Mouse (Mus musculus) midbrain, embryonic 13.5 days (tissue): ENCODE data around the gene Gmfg. TPM values are rescaled to one million over a fixed set of nuclear protein-coding genes. Genes with fewer than 3 reads are reported as not detected.

Experiments used
- ATAC-seq: fragments of 200-750 bp; cut with Nextera tagmentation; 2 replicates; pipeline ENCODE4 v1.8.0; 2017; ENCODE audit warnings: mild to moderate bottlenecking, moderate TSS enrichment, moderate library complexity
- H3K27ac ChIP-seq: fragments of 300-500 bp; sonication (generic); 2 replicates; pipeline ENCODE4 v1.5.1; 2015; ENCODE audit warnings: inconsistent platforms, mild to moderate bottlenecking, moderate library complexity
- H3K27me3 ChIP-seq: fragments of 300-500 bp; sonication (generic); 2 replicates; pipeline ENCODE4 v1.6.1; 2015; ENCODE audit warnings: mild to moderate bottlenecking, inconsistent platforms
- H3K36me3 ChIP-seq: fragments of 300-500 bp; sonication (generic); 2 replicates; pipeline ENCODE4 v1.6.1; 2015; ENCODE audit warnings: mild to moderate bottlenecking, inconsistent platforms
- H3K4me1 ChIP-seq: fragments of 300-500 bp; sonication (generic); replicated peaks from 2 replicates; pipeline ENCODE4 v1.6.1; 2015; ENCODE audit warnings: inconsistent platforms
- H3K4me2 ChIP-seq: fragments of 300-500 bp; sonication (generic); replicated peaks from 2 replicates; pipeline ENCODE4 v1.6.1; 2015; ENCODE audit warnings: moderate library complexity, mild to moderate bottlenecking, inconsistent platforms
- H3K4me3 ChIP-seq: fragments of 300-500 bp; sonication (generic); replicated peaks from 2 replicates; pipeline ENCODE4 v1.5.1; 2015; ENCODE audit warnings: mild to moderate bottlenecking, inconsistent platforms
- H3K9ac ChIP-seq: fragments of 300-500 bp; sonication (generic); replicated peaks from 2 replicates; pipeline ENCODE4 v1.6.1; 2015; ENCODE audit warnings: mild to moderate bottlenecking, inconsistent platforms
- H3K9me3 ChIP-seq: fragments of 300-500 bp; sonication (generic); 2 replicates; pipeline ENCODE4 v1.6.1; 2016; ENCODE audit warnings: mild to moderate bottlenecking, inconsistent platforms
- WGBS: fragments of 180-500 bp; shearing (Covaris S2); methylation state at CpG from one replicate; pipeline ENCODE4 v1.1.7; 2015; 5-methylcytosine and 5-hydroxymethylcytosine counted together
- polyA plus RNA-seq: library from polyadenylated mRNA; unstranded; fragments of >200 nt; fragmentation: Nextera tagmentation; extraction: Ambion mirVana; gene quantifications from 2 replicates; pipeline ENCODE4 v1.2.1, GENCODE M21; 2015

Gene Gmfg
- polyA plus RNA-seq, 1 experiment from 2014 or later, result 4.7 TPM

DNA sequence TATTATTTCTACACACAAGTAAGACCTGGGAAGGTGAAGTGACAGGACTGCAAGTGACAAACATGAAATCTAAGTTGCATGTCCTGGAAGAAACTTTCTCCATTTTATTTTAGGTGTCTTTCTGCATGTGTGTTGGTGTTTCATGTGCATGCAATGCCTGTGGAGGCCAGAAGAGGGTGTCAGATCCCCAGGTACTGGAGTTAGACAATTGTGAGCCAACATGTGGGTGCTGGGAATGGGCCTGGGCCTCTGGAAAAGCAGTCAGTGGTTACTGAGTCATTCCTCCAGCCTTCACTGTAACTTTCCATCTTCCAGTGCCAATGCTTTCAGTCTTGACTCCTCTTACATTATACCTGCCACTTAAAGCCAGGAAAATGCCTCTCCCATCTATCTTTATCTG, 19.9 kb upstream of the Gmfg start:
- Histone ChIP-seq H3K27me3 (no peaks in the 10 kb centered on the region), H3K9ac (no peak overlapping the region), H3K9me3 (no peaks in the 10 kb centered on the region), H3K4me1 (no peaks in the 10 kb centered on the region), H3K4me3 (no peak overlapping the region), H3K36me3 (peaks cover 87% of the 10 kb centered on the region), H3K4me2 (no peak overlapping the region), H3K27ac (no peak overlapping the region)
- ATAC-seq, result no peak

DNA sequence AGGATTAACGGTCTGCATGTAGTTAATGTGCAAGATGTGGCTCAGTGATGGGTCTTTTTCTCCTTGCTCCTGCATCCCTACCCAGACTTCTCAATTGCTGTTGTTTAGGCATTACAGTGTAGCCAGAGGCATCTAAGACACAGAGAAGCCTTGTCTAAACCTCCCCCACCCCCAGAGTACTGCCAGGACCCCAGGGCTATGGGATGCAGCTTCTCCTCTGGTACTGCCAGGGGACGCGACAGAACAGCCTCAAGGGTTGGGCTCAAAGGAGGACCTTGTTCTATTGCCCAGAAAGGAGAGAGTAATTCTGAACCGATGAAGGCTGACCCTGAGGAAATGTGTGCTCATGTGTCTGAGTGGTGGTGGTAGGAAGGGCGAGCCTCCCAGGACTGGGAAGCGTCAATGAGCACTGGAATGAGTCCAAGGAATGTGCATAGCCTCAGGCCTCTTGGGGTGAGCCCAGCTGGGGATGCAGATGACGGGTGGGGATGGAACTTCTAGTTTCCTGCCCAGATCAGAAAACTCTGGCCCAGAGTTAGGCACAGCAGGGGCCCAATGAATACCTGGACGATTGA, 19.1 kb upstream of the Gmfg start:
- Histone ChIP-seq H3K9ac (no peak overlapping the region), H3K27me3 (no peaks in the 10 kb centered on the region), H3K36me3 (peaks cover 87% of the 10 kb centered on the region), H3K4me1 (no peaks in the 10 kb centered on the region), H3K4me3 (no peak overlapping the region), H3K9me3 (no peaks in the 10 kb centered on the region), H3K4me2 (no peak overlapping the region), H3K27ac (no peak overlapping the region)
- no peak for ATAC-seq
- 91% methylated on average over 8 of the region's 8 CpGs for WGBS

DNA sequence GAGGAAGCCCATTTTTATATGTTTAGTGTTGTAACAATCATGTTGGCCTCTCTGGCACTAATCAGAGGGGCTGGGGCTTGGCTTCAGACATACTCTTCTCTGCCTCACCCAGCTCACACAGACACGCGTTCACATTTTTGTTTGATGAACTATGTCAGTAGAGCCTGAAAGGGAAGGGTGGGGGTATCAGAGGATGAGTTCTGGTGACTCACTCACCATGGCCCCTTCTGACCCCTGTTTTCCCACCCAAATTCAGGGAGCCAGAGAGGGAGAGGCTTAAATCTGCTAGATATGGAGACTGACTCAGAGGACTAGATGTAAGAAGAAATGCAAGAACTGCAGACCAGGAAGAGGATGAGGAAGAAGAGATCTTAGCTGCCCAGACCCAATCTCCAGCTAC, 17.8 kb upstream of the Gmfg start:
- no peak overlapping the region for H3K4me3 ChIP-seq
- no peak overlapping the region for H3K9ac ChIP-seq
- 100% methylated on average over 2 of the region's 2 CpGs for WGBS
- H3K36me3 ChIP-seq, result peaks cover 82% of the 10 kb centered on the region
- no peak overlapping the region for H3K4me2 ChIP-seq
- no peaks in the 10 kb centered on the region for H3K27me3 ChIP-seq
- H3K4me1 ChIP-seq, result no peaks in the 10 kb centered on the region
- H3K9me3 ChIP-seq, result no peaks in the 10 kb centered on the region
- no peak for ATAC-seq
- no peak overlapping the region for H3K27ac ChIP-seq

DNA sequence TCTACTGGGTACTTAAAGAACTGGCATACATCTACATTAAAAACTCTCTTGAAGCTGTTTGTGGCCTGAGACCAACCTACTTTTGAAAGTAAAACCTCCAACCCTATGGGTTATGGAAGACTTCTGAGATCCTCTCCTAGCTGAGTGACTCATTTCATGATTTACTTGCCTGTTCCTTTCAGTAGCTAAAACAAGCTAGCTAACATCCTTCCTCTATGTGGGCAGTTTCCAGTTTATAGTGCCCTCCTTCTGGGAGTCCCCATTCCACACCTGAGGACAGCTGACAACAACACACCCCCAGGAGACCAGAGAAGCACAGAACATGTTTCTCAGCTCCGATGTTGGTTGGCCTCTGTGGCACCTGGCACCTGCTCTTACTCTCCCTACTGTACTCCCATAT, 14.2 kb upstream of the Gmfg start:
- H3K9me3 ChIP-seq, result no peaks in the 10 kb centered on the region
- no peak overlapping the region for H3K4me3 ChIP-seq
- no peak for ATAC-seq
- H3K9ac ChIP-seq, result no peak overlapping the region
- no peaks in the 10 kb centered on the region for H3K27me3 ChIP-seq
- H3K4me1 ChIP-seq, result no peaks in the 10 kb centered on the region
- no peak overlapping the region for H3K4me2 ChIP-seq
- H3K36me3 ChIP-seq, result peaks cover 59% of the 10 kb centered on the region
- no peak overlapping the region for H3K27ac ChIP-seq
- WGBS, result 100% methylated on average over 1 of the region's 1 CpGs

DNA sequence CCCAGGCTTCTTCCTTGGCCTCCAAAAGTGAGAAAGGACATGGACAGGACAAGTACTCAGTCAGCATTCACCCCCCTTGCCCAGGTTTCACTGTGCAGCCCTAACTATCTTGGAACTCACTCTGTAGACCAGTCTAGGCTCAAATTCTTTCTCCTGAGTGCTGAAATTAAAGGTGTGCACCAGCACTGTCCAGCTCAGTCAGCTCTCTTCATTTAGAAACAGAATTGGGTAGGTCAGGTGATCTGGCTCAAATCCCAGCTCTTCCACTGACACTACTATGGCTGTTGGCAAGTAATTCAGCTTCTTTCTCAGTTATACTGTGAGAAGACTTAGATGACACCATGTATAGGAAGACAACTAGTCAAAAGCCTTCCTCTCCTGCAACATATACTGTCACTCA, 9.5 kb upstream of the Gmfg start:
- peaks cover 20% of the 10 kb centered on the region for H3K4me1 ChIP-seq
- H3K9ac ChIP-seq, result no peak overlapping the region
- H3K27me3 ChIP-seq, result no peaks in the 10 kb centered on the region
- no peaks in the 10 kb centered on the region for H3K9me3 ChIP-seq
- no peak overlapping the region for H3K4me3 ChIP-seq
- ATAC-seq, result no peak
- H3K4me2 ChIP-seq, result no peak overlapping the region
- H3K36me3 ChIP-seq, result peaks cover 24% of the 10 kb centered on the region
- no peak overlapping the region for H3K27ac ChIP-seq

DNA sequence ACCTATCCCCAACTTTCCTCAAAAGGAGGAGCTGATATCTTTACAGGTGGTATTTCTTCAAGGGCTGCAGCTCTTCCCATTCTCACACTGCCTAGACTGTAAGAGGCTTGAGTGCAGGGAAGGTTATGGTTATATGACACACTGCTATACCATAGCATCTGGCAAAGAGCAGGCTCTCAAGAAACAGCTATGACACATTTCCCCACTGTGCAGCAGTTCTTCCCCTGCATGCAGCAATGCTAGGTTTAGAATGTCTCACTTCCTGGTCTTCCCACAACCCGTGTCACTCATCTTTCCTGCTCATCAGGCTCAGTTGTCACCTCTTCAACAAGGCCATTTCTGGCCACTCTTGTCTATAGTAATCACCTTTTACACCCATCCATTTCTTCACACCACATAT, 6.7 kb upstream of the Gmfg start:
- Histone ChIP-seq H3K27ac (no peak overlapping the region), H3K27me3 (no peaks in the 10 kb centered on the region), H3K9ac (no peak overlapping the region), H3K4me2 (no peak overlapping the region), H3K4me1 (peaks cover 48% of the 10 kb centered on the region), H3K4me3 (no peak overlapping the region), H3K36me3 (0 out of 2 replicates have a peak, but pooled peaks cover 19% of the 10 kb centered on the region), H3K9me3 (no peaks in the 10 kb centered on the region)
- ATAC-seq, result no peak
- 87% methylated on average over 1 of the region's 1 CpGs for WGBS

DNA sequence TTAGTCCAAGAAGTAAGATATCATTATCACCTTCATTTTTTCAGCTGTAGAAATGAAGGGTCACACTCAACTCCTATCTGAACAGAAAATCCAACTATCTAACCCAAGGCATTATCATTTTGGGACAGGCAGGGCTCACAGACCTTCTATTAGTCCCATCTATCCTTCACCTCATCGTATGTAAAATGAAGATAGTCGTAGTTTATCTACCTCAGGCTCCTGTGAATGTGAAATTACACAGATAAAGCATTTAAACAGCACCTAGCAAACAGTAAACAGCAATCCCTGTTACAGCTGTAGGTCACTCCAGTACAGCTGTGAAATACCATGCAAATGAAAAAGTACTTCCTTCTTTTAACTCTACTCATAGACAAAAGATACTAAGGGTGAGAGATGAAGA, 5.0 kb upstream of the Gmfg start:
- Histone ChIP-seq H3K27ac (no peak overlapping the region), H3K27me3 (no peaks in the 10 kb centered on the region), H3K4me2 (no peak overlapping the region), H3K9me3 (no peaks in the 10 kb centered on the region), H3K36me3 (0 out of 2 replicates have a peak, but pooled peaks cover 19% of the 10 kb centered on the region), H3K4me1 (peaks cover 52% of the 10 kb centered on the region), H3K9ac (no peak overlapping the region), H3K4me3 (no peak overlapping the region)
- WGBS, result 97% methylated on average over 2 of the region's 2 CpGs
- ATAC-seq, result no peak

DNA sequence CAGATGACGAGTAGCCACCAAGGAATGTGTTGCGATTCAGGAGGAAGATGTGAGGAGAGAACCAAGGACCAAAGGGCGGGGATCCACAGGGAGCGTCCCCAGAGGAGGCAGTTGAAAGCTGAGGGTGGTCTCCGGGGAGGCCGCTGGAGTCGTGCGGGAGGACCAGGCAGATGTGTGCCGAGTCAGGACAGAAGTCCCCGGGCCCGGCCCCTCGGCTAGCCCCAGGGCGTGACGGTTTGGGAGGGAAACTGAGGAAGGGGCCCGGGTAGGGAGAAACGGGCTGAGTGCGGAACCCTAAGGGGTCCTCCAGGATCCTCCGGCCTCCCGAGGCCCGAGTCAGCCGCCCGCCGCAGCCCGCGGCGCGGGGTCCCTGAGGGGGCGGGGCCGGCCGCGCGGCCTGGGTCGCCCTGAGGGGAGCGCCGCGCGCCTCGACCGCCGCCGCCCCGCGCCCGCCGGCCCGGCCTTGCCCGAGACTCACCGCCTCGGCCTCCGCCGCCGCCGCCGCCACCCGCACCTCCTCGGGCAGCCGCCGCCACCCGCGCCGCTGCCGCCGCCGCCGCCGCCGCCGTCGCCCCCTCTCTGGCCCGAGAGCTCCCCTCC, 1.5 kb upstream of the Gmfg start:
- Histone ChIP-seq H3K27ac (peak overlapping the region; percentile 74), H3K4me2 (peak overlapping the region; percentile 87), H3K36me3 (0 out of 2 replicates have a peak, but pooled peaks cover 16% of the 10 kb centered on the region), H3K9ac (peak overlapping the region; percentile 97), H3K9me3 (no peaks in the 10 kb centered on the region), H3K27me3 (no peaks in the 10 kb centered on the region), H3K4me1 (peaks cover 54% of the 10 kb centered on the region), H3K4me3 (peak overlapping the region; percentile 95)
- peak; percentile 65 for ATAC-seq
- WGBS, result under 1% methylated on average over 34 of the region's 70 CpGs

DNA sequence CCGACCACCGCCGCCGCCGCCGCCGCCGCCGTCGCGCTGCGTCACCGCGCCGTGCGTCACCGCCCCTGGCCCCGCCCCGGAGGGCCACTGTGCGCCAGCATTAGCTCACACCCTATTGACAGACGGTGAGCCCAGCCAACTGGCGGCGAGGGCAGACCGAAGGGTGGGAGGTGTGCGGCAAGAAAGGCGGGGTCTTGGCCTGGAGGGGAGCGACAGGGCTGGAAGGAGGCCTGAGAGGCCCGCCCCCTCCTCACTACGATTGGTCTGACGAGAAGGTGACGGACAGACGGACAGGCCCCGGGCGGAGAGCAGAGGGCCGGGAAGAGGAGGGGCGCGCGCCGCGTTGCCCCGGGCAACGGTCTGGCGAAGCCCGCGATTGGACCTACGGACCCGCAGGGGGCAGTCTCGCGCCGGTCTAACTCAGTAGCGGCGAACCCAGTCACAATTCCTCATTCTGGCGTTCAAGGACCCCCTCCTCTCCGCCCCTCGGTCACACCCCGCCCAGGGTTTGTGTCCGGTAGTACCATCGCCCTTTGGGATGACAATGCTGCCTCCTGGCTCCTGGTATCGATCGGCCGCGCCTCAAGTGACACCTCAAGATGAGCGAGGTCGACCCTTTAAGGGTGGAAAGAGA, 859 bp upstream of the Gmfg start:
- ATAC-seq, result peak; percentile 99

DNA sequence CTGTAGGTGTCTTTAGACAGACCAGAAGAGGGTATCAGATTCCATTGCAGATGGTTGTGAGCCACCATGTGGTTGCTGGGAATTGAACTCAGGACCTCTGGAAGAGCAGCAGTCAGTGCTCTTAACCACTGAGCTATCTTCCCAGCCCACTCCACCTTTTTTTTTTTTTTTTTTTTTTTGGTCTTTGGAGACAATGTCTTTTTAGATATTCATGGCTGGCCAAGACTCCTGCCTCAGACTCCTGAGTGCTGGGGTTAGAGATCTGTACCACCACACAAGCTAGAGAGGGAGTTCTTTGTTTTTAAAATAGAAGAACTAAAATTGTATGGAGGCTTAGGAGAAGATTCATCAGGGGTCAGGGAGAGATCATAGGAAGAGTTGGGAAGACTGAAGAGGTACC, 717 bp downstream of the Gmfg start:
- H3K27me3 ChIP-seq, result no peaks in the 10 kb centered on the region
- no peak for ATAC-seq
- no peak overlapping the region for H3K9ac ChIP-seq
- no peak overlapping the region for H3K4me2 ChIP-seq
- no peaks in the 10 kb centered on the region for H3K9me3 ChIP-seq
- H3K27ac ChIP-seq, result no peak overlapping the region
- peaks cover 35% of the 10 kb centered on the region for H3K4me1 ChIP-seq
- no peak overlapping the region for H3K4me3 ChIP-seq
- 0 out of 2 replicates have a peak, but pooled peaks cover 4% of the 10 kb centered on the region for H3K36me3 ChIP-seq

More for the DNA sequence above, 859 bp upstream of the Gmfg start:
- Histone ChIP-seq H3K9me3 (no peaks in the 10 kb centered on the region), H3K36me3 (0 out of 2 replicates have a peak, but pooled peaks cover 12% of the 10 kb centered on the region), H3K27ac (peak overlapping the region; percentile 74), H3K4me1 (peaks cover 51% of the 10 kb centered on the region), H3K4me2 (peak overlapping the region; percentile 62), H3K27me3 (no peaks in the 10 kb centered on the region), H3K9ac (peak overlapping the region; percentile 97), H3K4me3 (peak overlapping the region; percentile 95)
- under 1% methylated on average over 49 of the region's 64 CpGs for WGBS

DNA sequence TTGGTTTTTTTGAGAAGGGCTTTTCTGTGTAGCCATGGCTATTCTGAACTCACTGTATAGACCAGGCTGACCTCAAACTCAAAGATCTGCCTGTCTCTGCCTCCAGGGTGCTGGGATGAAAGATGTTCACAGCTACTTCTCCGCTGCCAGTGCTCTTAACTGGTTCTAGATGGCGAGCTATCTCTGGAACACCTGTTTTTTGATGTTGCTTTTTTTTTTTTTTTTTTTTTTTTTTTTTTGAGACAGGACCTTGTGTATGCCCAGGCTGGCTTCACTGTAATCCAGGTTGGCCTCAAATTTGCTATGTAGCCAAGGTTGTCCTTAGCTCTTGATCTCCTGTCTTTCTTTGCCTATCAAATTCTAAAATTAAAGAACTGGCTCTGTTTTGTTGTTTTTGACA, 1.5 kb downstream of the Gmfg start:
- H3K9ac ChIP-seq, result no peak overlapping the region
- 84% methylated on average over 2 of the region's 2 CpGs for WGBS
- H3K27ac ChIP-seq, result no peak overlapping the region
- no peak for ATAC-seq
- no peaks in the 10 kb centered on the region for H3K27me3 ChIP-seq
- no peaks in the 10 kb centered on the region for H3K9me3 ChIP-seq
- no peak overlapping the region for H3K4me2 ChIP-seq
- peaks cover 27% of the 10 kb centered on the region for H3K4me1 ChIP-seq
- H3K36me3 ChIP-seq, result no peaks in the 10 kb centered on the region
- H3K4me3 ChIP-seq, result no peak overlapping the region

DNA sequence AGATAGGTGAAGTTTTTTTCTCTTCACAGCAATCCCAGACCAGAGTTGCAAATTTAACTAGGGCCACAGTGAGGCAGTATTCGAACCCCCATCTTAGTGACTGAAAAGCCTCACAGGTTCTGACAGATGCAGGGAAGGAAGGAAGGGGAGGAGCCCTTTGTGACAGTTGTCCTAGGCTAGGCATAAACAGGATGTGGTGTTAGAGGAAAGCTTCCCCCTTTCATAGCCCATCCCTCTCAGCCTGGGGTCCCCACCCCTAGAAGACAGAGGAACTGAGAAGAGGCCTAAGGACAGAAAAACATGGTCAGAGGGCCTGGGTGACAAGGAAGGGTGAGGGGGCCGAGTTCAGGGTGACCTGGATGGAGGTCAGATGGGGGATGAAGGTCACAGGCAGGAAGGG, 3.5 kb downstream of the Gmfg start:
- Histone ChIP-seq H3K9ac (no peak overlapping the region), H3K4me1 (peaks cover 8% of the 10 kb centered on the region; the same call in 1 of the 2 replicates), H3K9me3 (no peaks in the 10 kb centered on the region), H3K4me2 (no peak overlapping the region), H3K4me3 (no peak overlapping the region), H3K36me3 (no peaks in the 10 kb centered on the region), H3K27ac (no peak overlapping the region), H3K27me3 (peaks cover 4% of the 10 kb centered on the region)
- WGBS, result 46% methylated on average over 2 of the region's 2 CpGs
- ATAC-seq, result no peak
